Mouse (Mus musculus): Measurements from ENCODE around the gene Nfyc. TPM values are rescaled to one million over a fixed set of nuclear protein-coding genes. Genes with fewer than 3 reads are reported as not detected.
A peak's percentile ranks its signal among the peaks of the same experiment; 100 is the strongest.

Nfyc gene
- polyA plus RNA-seq, 1 experiment from 2014 or later = 95.9 TPM

DNA sequence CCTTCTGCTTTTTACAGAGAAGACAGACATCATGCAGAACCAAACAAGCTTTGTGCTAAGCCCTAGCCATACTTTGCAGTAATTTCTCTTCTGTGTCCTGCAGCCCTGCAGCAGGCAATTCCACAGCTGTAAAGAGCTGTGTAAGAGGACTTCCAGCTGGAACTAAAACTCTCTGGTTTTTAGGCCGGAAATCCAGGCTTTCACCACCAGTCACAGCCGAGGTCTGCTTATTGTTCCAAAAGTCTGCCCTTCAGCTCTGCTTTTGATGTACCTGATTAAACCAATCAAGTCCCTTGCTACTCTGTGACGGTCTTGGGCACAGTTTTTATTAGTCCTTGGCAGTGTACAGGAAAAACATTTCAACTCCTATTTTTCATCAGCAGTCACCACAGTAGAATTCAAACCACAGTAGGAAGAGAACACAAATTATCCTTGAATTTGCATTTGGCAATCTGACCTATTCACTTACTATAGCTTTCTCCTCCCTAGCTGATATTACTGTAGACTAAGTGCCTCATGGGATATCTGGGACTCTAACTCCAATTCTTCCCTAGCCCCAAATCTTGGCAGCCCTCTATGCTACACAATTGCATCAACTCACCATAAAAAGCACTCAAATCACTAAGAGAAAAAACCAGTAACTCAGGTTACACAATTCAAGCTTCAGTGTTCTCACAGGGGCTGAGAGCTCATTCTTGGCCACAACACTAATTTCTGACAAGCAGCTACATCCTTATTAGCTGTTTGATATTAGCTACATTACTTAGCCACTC lies 14.2 kb downstream of the Nfyc start:
- H3K4me1 ChIP-seq (replicated peaks; ENCODE audit: control insufficient read depth, insufficient read depth, low read length) = peaks cover 33% of the 10 kb centered on the region
- H3K9ac ChIP-seq = no peak overlapping the region
- ATAC-seq (ENCODE audit: low FRiP score) (no peak), DNase-seq (ENCODE audit: low spot score) (no peak)
- 52% methylated on average over 3 of the region's 3 CpGs for WGBS
- no peaks in the 10 kb centered on the region for H3K36me3 ChIP-seq (replicated peaks; ENCODE audit: control insufficient read depth, insufficient read depth)
- no peak overlapping the region for H3K4me3 ChIP-seq (replicated peaks; ENCODE audit: low read length)
- H3K9me3 ChIP-seq (ENCODE audit: control insufficient read depth, low read length) = no peaks in the 10 kb centered on the region
- no peak overlapping the region for H3K4me2 ChIP-seq (replicated peaks)
- H3K27me3 ChIP-seq (ENCODE audit: control insufficient read depth, insufficient read depth, low read length) = no peaks in the 10 kb centered on the region
- H3K27ac ChIP-seq = no peak overlapping the region

DNA sequence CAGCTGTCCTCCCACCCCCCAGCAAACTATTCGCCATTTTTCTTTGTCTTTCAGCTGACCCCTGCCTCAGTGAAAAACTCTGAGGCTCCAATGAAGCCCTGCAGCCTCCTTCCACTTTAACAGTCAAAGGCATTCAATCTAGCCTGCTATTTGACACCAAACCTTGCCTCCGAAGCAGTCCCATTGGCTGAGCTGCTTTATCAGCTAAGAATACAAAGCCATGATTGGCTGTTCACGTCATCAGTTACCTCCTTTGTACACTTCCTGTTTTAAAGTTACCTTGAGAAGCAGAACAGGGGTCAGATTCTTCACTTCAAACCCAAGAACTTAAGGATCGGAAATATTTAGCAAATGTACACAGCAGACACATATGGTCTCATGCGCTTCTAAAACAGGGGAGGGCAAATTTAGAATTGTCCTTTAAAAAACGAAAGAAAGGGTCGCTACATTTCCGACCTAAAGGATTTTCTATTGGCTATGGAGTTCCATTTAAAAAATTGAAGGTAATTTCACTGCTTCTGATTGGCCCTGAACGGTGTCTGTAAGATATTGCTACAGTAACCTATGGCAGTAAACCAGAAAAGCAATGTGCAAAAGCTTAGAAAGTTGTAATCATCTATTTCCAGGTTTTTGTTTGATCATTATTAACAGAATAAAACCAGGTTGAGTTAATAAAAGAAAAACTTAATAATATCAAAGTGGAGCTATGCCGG lies 15.6 kb downstream of the Nfyc start:
- Histone ChIP-seq H3K9ac (peak overlapping the region; percentile 69), H3K36me3 (replicated peaks; ENCODE audit: control insufficient read depth, insufficient read depth) (no peaks in the 10 kb centered on the region), H3K4me2 (replicated peaks) (peak overlapping the region; percentile 81), H3K4me1 (replicated peaks; ENCODE audit: control insufficient read depth, insufficient read depth, low read length) (peaks cover 35% of the 10 kb centered on the region), H3K27ac (peak overlapping the region; percentile 73), H3K27me3 (ENCODE audit: control insufficient read depth, insufficient read depth, low read length) (no peaks in the 10 kb centered on the region), H3K9me3 (ENCODE audit: control insufficient read depth, low read length) (no peaks in the 10 kb centered on the region), H3K4me3 (replicated peaks; ENCODE audit: low read length) (peak overlapping the region; percentile 47)
- ATAC-seq (ENCODE audit: low FRiP score) (peak; percentile 98), DNase-seq (ENCODE audit: low spot score) (peak; percentile 89)
- WGBS = 9% methylated on average over 10 of the region's 10 CpGs

GRCm38 (mm10) chr4:120815163-120815562 lies 16.2 kb downstream of the Nfyc start:
- peak overlapping the region; percentile 47 for H3K4me3 ChIP-seq (replicated peaks; ENCODE audit: low read length)
- DNase-seq (ENCODE audit: low spot score) = no peak

DNA sequence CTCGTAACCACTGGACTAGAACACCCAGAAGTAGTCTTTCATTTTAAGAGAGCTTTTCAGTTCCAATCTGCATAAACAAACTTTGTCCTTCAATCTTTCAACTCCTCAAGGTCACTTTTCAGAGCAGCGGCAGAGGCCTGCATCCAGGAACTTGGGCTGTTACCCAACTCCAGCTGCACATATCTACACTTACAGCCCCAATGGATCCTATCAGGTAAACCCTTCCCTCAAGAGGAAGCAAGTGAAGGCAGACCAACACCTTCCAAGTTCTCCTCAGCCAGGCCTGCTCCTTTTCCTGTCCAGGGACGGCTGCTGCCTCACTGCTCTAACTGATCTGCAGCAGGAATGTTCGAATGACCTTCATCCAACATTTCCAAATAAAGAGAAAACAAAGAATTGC lies 17.2 kb downstream of the Nfyc start:
- peak overlapping the region; percentile 41; the same call in 1 of the 2 replicates for H3K27ac ChIP-seq
- peak overlapping the region; percentile 69 for H3K9ac ChIP-seq
- peaks cover 42% of the 10 kb centered on the region for H3K4me1 ChIP-seq (replicated peaks; ENCODE audit: control insufficient read depth, insufficient read depth, low read length)
- 49% methylated on average over 4 of the region's 4 CpGs for WGBS
- peak overlapping the region; percentile 47 for H3K4me3 ChIP-seq (replicated peaks; ENCODE audit: low read length)
- peak overlapping the region; percentile 81 for H3K4me2 ChIP-seq (replicated peaks)
- H3K36me3 ChIP-seq (replicated peaks; ENCODE audit: control insufficient read depth, insufficient read depth) = no peaks in the 10 kb centered on the region
- H3K9me3 ChIP-seq (ENCODE audit: control insufficient read depth, low read length) = no peaks in the 10 kb centered on the region
- DNase-seq (ENCODE audit: low spot score) (no peak), ATAC-seq (ENCODE audit: low FRiP score) (no peak)
- no peaks in the 10 kb centered on the region for H3K27me3 ChIP-seq (ENCODE audit: control insufficient read depth, insufficient read depth, low read length)

More at GRCm38 (mm10) chr4:120815163-120815562, 16.2 kb downstream of the Nfyc start:
- Histone ChIP-seq H3K4me1 (replicated peaks; ENCODE audit: control insufficient read depth, insufficient read depth, low read length) (peaks cover 35% of the 10 kb centered on the region), H3K9me3 (ENCODE audit: control insufficient read depth, low read length) (no peaks in the 10 kb centered on the region), H3K27me3 (ENCODE audit: control insufficient read depth, insufficient read depth, low read length) (no peaks in the 10 kb centered on the region), H3K36me3 (replicated peaks; ENCODE audit: control insufficient read depth, insufficient read depth) (no peaks in the 10 kb centered on the region), H3K27ac (peak overlapping the region; percentile 73), H3K9ac (peak overlapping the region; percentile 69), H3K4me2 (replicated peaks) (peak overlapping the region; percentile 81)
- WGBS = 13% methylated on average over 4 of the region's 4 CpGs
- ATAC-seq (ENCODE audit: low FRiP score) = 0 out of 2 replicates have a peak, but pooled peaks have one; percentile 1

- no peak for DNase-seq (ENCODE audit: low spot score)
- Histone ChIP-seq H3K27me3 (ENCODE audit: control insufficient read depth, insufficient read depth, low read length) (no peaks in the 10 kb centered on the region), H3K4me3 (replicated peaks; ENCODE audit: low read length) (peak overlapping the region; percentile 47), H3K4me2 (replicated peaks) (peak overlapping the region; percentile 81), H3K9ac (peak overlapping the region; percentile 69), H3K9me3 (ENCODE audit: control insufficient read depth, low read length) (no peaks in the 10 kb centered on the region), H3K4me1 (replicated peaks; ENCODE audit: control insufficient read depth, insufficient read depth, low read length) (peaks cover 43% of the 10 kb centered on the region), H3K27ac (0 out of 2 replicates have a peak overlapping the region, but pooled peaks have one; percentile 41), H3K36me3 (replicated peaks; ENCODE audit: control insufficient read depth, insufficient read depth) (no peaks in the 10 kb centered on the region)
- no peak for ATAC-seq (ENCODE audit: low FRiP score)
- 26% methylated on average over 1 of the region's 1 CpGs for WGBS
These were observed 17.6 kb downstream of the Nfyc start for GRCm38 (mm10) chr4:120813762-120814161.

DNA sequence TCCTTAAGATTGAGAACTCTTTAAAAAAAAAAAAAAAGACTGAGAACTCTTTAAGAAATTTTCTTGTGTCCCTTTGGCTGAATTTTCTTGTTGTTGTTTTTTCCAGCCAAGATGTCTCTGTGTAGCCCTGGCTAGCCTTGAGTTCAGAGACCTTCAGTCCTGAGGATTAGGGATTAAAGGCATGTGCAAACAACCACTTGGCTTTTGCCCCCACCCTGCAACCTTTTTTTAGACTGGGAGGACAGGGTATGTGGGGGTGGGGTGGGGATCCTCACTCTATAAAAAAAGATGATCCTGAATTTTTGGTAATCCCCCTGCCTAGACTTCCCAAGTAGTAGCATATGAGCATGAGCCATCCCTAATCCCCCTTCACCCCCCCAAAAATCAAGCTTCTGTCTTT lies 25.6 kb downstream of the Nfyc start:
- no peak for DNase-seq (ENCODE audit: low spot score)
- H3K36me3 ChIP-seq (replicated peaks; ENCODE audit: control insufficient read depth, insufficient read depth) = no peaks in the 10 kb centered on the region
- no peak overlapping the region for H3K4me2 ChIP-seq (replicated peaks)
- no peak overlapping the region for H3K9ac ChIP-seq
- H3K9me3 ChIP-seq (ENCODE audit: control insufficient read depth, low read length) = no peaks in the 10 kb centered on the region
- H3K27me3 ChIP-seq (ENCODE audit: control insufficient read depth, insufficient read depth, low read length) = no peaks in the 10 kb centered on the region
- no peak overlapping the region for H3K27ac ChIP-seq
- H3K4me1 ChIP-seq (replicated peaks; ENCODE audit: control insufficient read depth, insufficient read depth, low read length) = 0 out of 2 replicates have a peak, but pooled peaks cover 15% of the 10 kb centered on the region
- H3K4me3 ChIP-seq (replicated peaks; ENCODE audit: low read length) = no peak overlapping the region
- ATAC-seq (ENCODE audit: low FRiP score) = no peak

GRCm38 (mm10) chr4:120801446-120801845 lies 29.9 kb downstream of the Nfyc start:
- H3K9ac ChIP-seq = no peak overlapping the region
- no peaks in the 10 kb centered on the region for H3K9me3 ChIP-seq (ENCODE audit: control insufficient read depth, low read length)
- DNase-seq (ENCODE audit: low spot score) (no peak), ATAC-seq (ENCODE audit: low FRiP score) (no peak)
- WGBS = 32% methylated on average over 2 of the region's 2 CpGs
- no peaks in the 10 kb centered on the region for H3K27me3 ChIP-seq (ENCODE audit: control insufficient read depth, insufficient read depth, low read length)
- no peak overlapping the region for H3K4me3 ChIP-seq (replicated peaks; ENCODE audit: low read length)
- no peak overlapping the region for H3K27ac ChIP-seq
- H3K4me2 ChIP-seq (replicated peaks) = no peak overlapping the region
- 0 out of 2 replicates have a peak, but pooled peaks cover 3% of the 10 kb centered on the region for H3K4me1 ChIP-seq (replicated peaks; ENCODE audit: control insufficient read depth, insufficient read depth, low read length)
- no peaks in the 10 kb centered on the region for H3K36me3 ChIP-seq (replicated peaks; ENCODE audit: control insufficient read depth, insufficient read depth)

- 64% methylated on average over 3 of the region's 3 CpGs for WGBS
- no peak overlapping the region for H3K27ac ChIP-seq
- H3K27me3 ChIP-seq (ENCODE audit: control insufficient read depth, insufficient read depth, low read length) = no peaks in the 10 kb centered on the region
- H3K36me3 ChIP-seq (replicated peaks; ENCODE audit: control insufficient read depth, insufficient read depth) = no peaks in the 10 kb centered on the region
- no peak for ATAC-seq (ENCODE audit: low FRiP score)
- no peak overlapping the region for H3K9ac ChIP-seq
- H3K4me1 ChIP-seq (replicated peaks; ENCODE audit: control insufficient read depth, insufficient read depth, low read length) = 0 out of 2 replicates have a peak, but pooled peaks cover 3% of the 10 kb centered on the region
- no peak overlapping the region for H3K4me2 ChIP-seq (replicated peaks)
- no peak for DNase-seq (ENCODE audit: low spot score)
- no peak overlapping the region for H3K4me3 ChIP-seq (replicated peaks; ENCODE audit: low read length)
- no peaks in the 10 kb centered on the region for H3K9me3 ChIP-seq (ENCODE audit: control insufficient read depth, low read length)
These were observed 30.7 kb downstream of the Nfyc start for GRCm38 (mm10) chr4:120800691-120801090.

- ATAC-seq (ENCODE audit: low FRiP score) (no peak), DNase-seq (ENCODE audit: low spot score) (no peak)
- Histone ChIP-seq H3K4me1 (replicated peaks; ENCODE audit: control insufficient read depth, insufficient read depth, low read length) (0 out of 2 replicates have a peak, but pooled peaks cover 3% of the 10 kb centered on the region), H3K4me2 (replicated peaks) (no peak overlapping the region), H3K9ac (no peak overlapping the region), H3K27me3 (ENCODE audit: control insufficient read depth, insufficient read depth, low read length) (no peaks in the 10 kb centered on the region), H3K27ac (no peak overlapping the region), H3K9me3 (ENCODE audit: control insufficient read depth, low read length) (no peaks in the 10 kb centered on the region), H3K36me3 (replicated peaks; ENCODE audit: control insufficient read depth, insufficient read depth) (no peaks in the 10 kb centered on the region), H3K4me3 (replicated peaks; ENCODE audit: low read length) (no peak overlapping the region)
- 48% methylated on average over 2 of the region's 2 CpGs for WGBS
These were observed 31.6 kb downstream of the Nfyc start for GRCm38 (mm10) chr4:120799680-120800166.

Measured in hindbrain, embryonic 14.5 days (tissue).